Mouse (Mus musculus) gastrocnemius, adult 8-10 months (tissue): ENCODE measurements around the gene Ralgds. TPM values are rescaled to one million over a fixed set of nuclear protein-coding genes. Genes with fewer than 3 reads are reported as not detected.

Experiments used
- DNase-seq, 2 experiments: peaks; one replicate each; pipeline ENCODE4 v3.0.0; 2022; ENCODE audit warnings: low spot score in 2 of 2
- total RNA-seq, 4 experiments: library from RNA; stranded (reverse); gene quantifications; 2 replicates each; pipeline ENCODE4 v1.2.4; 2022

The Ralgds gene
- total RNA-seq, 4 experiments from 2014 or later, result 8.1 to 11.1 (median 9.4) TPM

DNA sequence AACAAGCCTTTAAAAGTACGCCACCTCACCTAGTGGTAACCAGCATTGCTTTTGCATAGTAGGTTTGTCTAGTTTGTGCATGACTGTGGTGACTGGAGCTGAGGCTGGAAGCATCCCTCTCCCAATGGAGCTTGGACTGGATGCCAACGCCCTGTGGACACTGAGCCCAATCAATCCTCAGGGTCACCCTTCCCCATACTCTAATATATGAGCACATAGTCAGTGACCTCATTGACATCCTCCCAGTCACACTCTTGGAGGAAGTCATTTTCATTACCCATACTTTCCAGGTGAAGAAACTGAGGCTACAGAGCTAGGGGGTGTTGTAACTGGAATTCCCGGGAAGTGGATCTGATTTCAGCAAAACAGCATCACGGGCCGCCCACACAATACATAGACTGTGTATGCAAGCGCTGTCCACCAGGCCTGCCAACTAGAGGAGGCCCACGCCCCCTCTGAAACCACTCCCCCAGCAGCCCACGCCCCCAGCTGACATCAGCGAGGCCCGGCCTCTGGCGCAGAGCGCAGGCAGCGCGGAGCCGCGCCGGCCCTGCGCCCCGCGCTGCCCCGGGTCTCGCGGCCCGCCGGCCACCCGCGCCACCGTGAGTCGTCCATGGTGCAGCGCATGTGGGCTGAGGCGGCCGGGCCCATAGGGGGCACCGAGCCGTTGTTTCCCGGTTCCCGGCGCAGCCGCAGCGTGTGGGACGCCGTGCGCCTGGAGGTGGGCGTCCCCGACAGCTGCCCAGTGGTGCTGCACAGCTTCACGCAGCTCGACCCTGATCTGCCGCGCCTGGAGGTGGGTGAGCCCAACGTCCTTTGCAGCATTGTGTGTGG lies 20.2 kb downstream of the Ralgds start:
- peak; percentile 84 to 85 for DNase-seq

GRCm38 (mm10) chr2:28533901-28534435 lies 21.0 kb downstream of the Ralgds start:
- no peak for DNase-seq

DNA sequence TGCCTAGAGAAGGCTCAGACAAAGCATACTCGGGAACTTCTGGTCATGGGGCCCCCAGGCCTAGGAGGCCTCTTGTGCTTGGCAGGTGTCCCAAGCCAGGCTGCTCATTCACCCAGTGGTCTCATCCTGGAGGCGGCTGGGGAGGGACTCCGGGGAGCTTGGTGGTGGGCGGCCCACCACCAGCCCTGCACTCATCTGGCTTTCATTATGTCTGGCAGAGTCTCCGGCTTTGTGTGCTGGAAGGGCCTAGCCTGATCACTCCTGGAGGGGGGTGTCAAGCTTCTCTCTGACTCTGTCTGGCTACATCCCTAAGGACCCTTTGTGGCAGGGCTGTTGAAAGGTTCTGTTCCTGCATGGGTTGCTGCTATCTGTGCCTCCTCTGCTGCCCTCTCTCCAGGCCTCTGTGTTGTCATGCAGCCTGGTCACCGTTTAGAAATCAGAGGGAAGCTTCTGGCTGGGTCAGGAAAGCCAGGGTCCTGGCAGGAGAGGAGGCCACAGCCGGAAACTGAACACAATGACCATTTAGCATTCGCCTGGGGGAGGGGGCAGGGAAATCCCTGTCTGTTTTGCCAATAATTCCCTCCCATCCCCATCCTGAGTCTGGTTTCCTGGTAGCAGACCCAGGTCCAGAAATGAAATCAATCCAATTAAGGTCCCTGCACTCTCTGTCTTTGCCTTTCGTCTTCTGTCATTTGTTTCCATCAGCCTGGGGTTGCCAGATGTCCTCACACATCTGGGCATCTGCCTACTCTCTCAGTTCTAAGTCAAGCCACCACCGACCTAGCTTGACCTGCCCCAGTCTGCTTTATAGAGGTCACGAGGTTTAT lies 21.7 kb downstream of the Ralgds start:
- no peak for DNase-seq

DNA sequence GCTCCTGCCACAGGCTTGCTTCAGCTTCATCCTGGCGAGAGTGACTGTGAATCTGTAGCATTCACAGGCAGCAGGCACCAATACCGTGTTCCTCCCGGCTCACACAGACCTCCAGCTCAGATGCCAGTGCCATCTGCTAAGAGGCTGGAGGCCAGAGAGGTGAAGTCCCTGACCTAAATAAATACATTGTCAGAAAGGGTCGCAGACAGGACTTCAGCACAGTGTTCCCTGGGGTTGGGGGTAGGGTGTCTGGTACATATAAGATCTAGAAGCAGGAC lies 22.3 kb downstream of the Ralgds start:
- no peak for DNase-seq

GRCm38 (mm10) chr2:28535650-28536049 lies 22.7 kb downstream of the Ralgds start:
- no peak for DNase-seq

DNA sequence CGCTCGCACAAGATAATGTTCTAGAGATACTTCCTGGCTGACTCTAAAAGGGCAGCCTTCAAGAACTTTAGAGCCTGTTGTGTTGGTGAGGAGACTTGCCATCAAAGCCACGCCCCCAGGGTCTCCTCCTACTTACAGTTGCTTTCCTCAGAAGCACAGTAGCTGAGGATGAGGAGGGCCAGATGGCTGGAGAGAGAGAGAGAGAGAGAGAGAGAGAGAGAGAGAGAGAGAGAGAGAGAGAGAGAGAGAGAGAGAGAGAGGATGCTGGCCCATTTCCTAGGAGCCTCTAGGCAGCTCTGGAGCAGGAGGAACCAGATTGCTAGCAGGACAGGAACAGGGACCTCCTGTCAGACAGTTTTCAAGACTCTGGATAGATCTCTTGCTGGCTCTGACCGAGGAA lies 23.2 kb downstream of the Ralgds start:
- no peak for DNase-seq

DNA sequence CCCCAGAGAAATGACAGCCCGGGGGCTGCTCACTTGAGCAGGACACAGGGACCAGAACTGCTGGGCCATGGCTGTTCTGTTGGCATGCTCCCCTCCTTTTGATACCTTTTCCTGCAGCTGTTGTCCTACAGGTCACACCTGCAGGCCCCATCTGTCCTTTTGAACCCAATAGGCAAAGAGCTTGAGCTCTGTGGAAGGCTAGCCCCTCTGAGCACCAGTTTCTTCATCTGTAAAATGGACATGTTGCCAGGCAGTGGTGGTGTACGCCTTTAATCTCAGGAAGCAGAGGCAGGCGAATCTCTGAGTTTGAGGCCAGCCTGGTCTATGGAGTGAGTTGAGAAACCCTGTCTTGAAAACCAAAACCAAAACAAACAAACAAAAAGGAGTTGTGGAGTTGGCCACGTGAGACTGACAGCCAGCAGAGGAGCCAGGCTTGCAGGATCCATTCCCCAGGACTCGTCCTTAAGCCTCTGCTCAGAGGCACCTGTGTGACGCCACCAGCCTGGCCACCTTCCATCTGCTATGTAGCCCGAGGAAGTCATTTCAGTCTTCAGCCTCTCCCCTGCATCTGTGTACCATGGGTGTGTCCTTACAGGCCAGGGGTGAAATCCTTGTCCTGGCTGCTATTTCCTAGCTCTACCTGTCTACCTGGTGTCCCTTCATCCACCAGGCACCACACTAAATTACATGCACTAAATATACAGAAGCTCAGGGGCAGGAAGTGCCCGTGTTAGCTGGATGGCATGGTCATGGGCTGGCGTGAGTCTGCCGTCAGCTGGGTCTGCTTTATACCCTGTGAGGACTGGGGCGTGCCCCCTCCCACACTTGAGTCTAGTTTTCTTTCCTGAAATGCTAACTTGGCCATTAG lies 24.1 kb downstream of the Ralgds start:
- DNase-seq, result no peak

DNA sequence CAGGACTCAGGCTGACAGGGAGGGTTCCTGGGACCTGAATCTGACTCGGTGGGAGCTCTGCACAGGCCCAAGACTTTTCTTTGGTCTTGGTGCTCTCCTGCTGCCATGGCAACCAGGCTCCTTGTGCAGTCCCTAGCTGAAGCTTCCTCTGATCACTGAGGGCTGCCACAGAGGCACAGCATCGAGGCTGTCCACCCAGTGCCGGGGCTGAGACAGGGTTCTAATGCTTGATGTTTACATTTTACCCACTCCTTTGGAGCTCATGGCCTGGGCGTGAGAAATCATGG lies 24.7 kb downstream of the Ralgds start:
- DNase-seq, result no peak

- no peak for DNase-seq
These were observed 25.3 kb downstream of the Ralgds start for GRCm38 (mm10) chr2:28537995-28538816.

- DNase-seq, result peak; percentile 60 to 75
These were observed 25.8 kb downstream of the Ralgds start for GRCm38 (mm10) chr2:28538817-28539128.

DNA sequence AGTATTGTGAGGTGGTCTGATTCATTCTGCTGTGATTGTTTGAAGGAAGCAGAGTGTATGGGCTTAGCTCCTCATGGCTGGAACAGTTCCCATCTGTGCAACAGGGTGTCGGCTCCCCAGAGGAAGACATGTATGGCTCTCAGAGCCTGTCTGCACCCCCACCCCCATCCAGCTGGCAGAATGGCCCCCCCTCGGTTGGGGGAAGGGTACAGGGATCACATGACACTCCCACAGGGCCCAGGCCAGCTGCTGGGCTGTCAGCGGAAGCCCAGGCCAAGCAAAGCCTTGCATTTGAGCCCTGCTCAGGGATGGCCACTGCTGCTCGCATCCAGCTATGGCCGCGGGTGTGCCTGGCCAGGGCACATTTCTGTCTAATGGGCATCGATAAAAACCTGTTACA lies 26.3 kb downstream of the Ralgds start:
- DNase-seq, result peak; percentile 83 to 84

GRCm38 (mm10) chr2:28539949-28540348 lies 27.0 kb downstream of the Ralgds start:
- no peak for DNase-seq

- DNase-seq, result no peak
These were observed 27.8 kb downstream of the Ralgds start for GRCm38 (mm10) chr2:28540587-28541227.

DNA sequence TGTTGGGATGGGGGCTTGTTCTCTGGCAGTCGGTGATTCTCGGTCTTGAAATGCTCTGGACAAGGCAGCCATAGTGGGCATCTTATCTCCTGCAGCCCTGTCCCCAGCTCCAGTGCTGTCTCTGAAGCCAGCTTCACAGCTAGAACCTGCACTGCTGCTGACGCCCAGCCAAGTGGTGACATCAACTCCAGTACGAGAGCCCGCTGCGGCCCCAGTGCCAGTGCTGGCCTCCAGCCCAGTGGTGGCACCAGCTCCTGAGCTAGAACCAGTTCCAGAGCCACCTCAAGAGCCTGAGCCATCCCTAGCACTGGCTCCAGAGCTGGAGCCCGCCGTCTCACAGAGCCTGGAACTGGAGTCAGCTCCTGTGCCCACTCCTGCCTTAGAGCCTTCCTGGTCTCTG lies 31.0 kb downstream of the Ralgds start:
- no peak for DNase-seq

DNA sequence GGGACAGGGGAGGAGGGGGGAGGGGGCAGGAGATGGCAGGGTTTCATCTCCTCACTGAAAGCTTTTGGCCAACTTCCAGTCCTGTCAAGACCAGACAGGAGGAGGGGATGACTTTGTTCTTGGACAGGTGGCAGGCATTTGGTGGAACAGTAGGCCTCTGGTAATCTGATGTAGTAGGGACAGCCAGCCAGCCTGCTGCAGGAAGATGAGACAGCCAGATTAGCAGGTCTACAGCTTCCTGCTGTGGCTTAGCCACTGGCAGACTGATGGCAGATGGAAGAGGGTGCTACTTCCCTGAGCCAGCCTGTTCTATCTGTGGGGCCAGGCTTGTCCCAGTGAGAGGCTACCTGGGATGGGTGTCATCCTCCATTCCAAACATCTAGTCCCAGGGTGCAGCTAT lies 33.1 kb downstream of the Ralgds start:
- DNase-seq, result no peak

- no peak for DNase-seq
These were observed 33.6 kb downstream of the Ralgds start for GRCm38 (mm10) chr2:28546560-28546959.

- peak; percentile 79 for DNase-seq
These were observed 34.6 kb downstream of the Ralgds start for GRCm38 (mm10) chr2:28547237-28548172.

GRCm38 (mm10) chr2:28549157-28549556 lies 36.2 kb downstream of the Ralgds start:
- DNase-seq, result no peak

DNA sequence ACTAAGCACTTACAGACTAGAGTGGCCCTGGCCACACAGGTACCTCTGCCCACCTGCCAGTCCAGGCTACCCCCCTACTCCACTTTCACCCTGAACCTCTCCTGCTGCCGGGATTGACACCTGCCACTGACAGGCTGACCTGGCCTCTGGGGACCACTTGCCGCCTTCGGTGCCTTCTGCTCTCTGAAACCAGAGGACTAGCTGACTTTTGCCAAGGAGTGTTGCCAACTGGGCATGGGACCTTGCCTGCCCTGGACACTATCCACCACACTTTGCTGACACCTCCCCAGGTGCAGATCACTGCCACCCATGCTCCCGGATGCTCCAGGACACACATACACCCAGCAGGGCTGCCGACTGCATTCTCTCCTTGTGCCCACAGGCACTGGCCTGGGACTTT lies 39.4 kb downstream of the Ralgds start:
- DNase-seq, result peak in 1 of 2 experiments; percentile 27
